8 mouse cellular contexts compared by ENCODE assay signal in genomic region chr1:33739302-33739701, GRCm38 (mm10). TPM values are rescaled to one million over a fixed set of nuclear protein-coding genes. Genes with fewer than 3 reads are reported as not detected.
DNase-seq lines count a peak whose midpoint lies in the region; ATAC-seq and TF ChIP-seq lines count a peak whose summit lies in the region.

No protein-coding gene starts in this region.

- no peaks in the 10 kb centered on the region for H3K9me3 ChIP-seq in kidney, postnatal 0 days (replicated peaks; ENCODE audit: low read length)
- no peaks in the 10 kb centered on the region for H3K9me3 ChIP-seq in liver, embryonic 12.5 days (replicated peaks)
- H3K9me3 ChIP-seq in stomach, embryonic 15.5 days = no peaks in the 10 kb centered on the region

- no peaks in the 10 kb centered on the region for H3K27me3 ChIP-seq in kidney, postnatal 0 days (ENCODE audit: insufficient read depth, low read length)
- no peaks in the 10 kb centered on the region for H3K27me3 ChIP-seq in liver, embryonic 12.5 days (replicated peaks)
- H3K27me3 ChIP-seq in stomach, embryonic 15.5 days (replicated peaks) = no peaks in the 10 kb centered on the region

- H3K27ac ChIP-seq in kidney, postnatal 0 days = no peak overlapping the region
- no peak overlapping the region for H3K27ac ChIP-seq in liver, embryonic 12.5 days
- H3K27ac ChIP-seq in stomach, embryonic 15.5 days = no peak overlapping the region

- no peaks in the 10 kb centered on the region for H3K4me1 ChIP-seq in kidney, postnatal 0 days (replicated peaks; ENCODE audit: insufficient read depth, low read length)
- no peaks in the 10 kb centered on the region for H3K4me1 ChIP-seq in liver, embryonic 12.5 days
- no peaks in the 10 kb centered on the region for H3K4me1 ChIP-seq in stomach, embryonic 15.5 days

- H3K9ac ChIP-seq in kidney, postnatal 0 days (ENCODE audit: low read depth, low read length) = no peak overlapping the region
- no peak overlapping the region for H3K9ac ChIP-seq in liver, embryonic 12.5 days
- H3K9ac ChIP-seq in stomach, embryonic 15.5 days = no peak overlapping the region

- peak; percentile 80 for DNase-seq in 416B (ENCODE audit: low read depth)
- DNase-seq in adrenal gland, adult 2 months = peak; percentile 69
- peak; percentile 89 for DNase-seq in embryo, embryonic 11 days
- DNase-seq in kidney, postnatal 0 days (ENCODE audit: low spot score) = peak; percentile 91
- DNase-seq in natural killer cell, adult 2 months (ENCODE audit: low spot score in 2 of 2) = peak; percentile 50 to 74

- H3K4me3 ChIP-seq in kidney, postnatal 0 days (replicated peaks; ENCODE audit: low read depth, low read length) = no peak overlapping the region
- H3K4me3 ChIP-seq in liver, embryonic 12.5 days = no peak overlapping the region
- no peak overlapping the region for H3K4me3 ChIP-seq in stomach, embryonic 15.5 days (replicated peaks)

- peak; percentile 65 for ATAC-seq in granulocyte monocyte progenitor cell, adult 5-6 weeks (replicated peaks; ENCODE audit: poor library complexity, severe bottlenecking)
- ATAC-seq in kidney, postnatal 0 days (replicated peaks; ENCODE audit: low FRiP score, low read depth) = peak; percentile 68; the same call in 1 of the 2 replicates
- ATAC-seq in liver, embryonic 12.5 days = peak; percentile 62; the same call in 1 of the 2 replicates
- 0 out of 2 replicates have a peak, but pooled peaks have one; percentile 51 for ATAC-seq in stomach, embryonic 15.5 days (ENCODE audit: insufficient read depth, low FRiP score, low read depth)

- WGBS in kidney, postnatal 0 days = 29% methylated on average over 12 of the region's 12 CpGs
- 40% methylated on average over 12 of the region's 12 CpGs for WGBS in liver, embryonic 12.5 days (ENCODE audit: insufficient replicate concordance)
- 29% methylated on average over 12 of the region's 12 CpGs for WGBS in stomach, embryonic 15.5 days

- H3K4me2 ChIP-seq in kidney, postnatal 0 days (ENCODE audit: low read length) = no peak overlapping the region
- no peak overlapping the region for H3K4me2 ChIP-seq in liver, embryonic 12.5 days
- no peak overlapping the region for H3K4me2 ChIP-seq in stomach, embryonic 15.5 days

- TF ChIP-seq CTCF in kidney, postnatal 0 days (IDR thresholded peaks at IDR 0.05; ENCODE audit: low read depth) = peak; percentile 97

- H3K36me3 ChIP-seq in kidney, postnatal 0 days (ENCODE audit: insufficient read depth, low read length) = peaks cover 26% of the 10 kb centered on the region; the same call in 1 of the 2 replicates
- H3K36me3 ChIP-seq in liver, embryonic 12.5 days = peaks cover 66% of the 10 kb centered on the region
- H3K36me3 ChIP-seq in stomach, embryonic 15.5 days = peaks cover 30% of the 10 kb centered on the region

RNA-seq across cellular contexts. Expression of gene Bag2, which starts 18.3 kb away (rescaled TPM):
- total RNA-seq in adrenal gland, adult 2 months (2021) = 10 to 100 TPM; 13.8 to 15.6 TPM
- polyA plus RNA-seq in adrenal gland, adult 2 months (2012; rRNA removed) = 15.1 and 18.4 TPM in 2 replicates
- total RNA-seq in granulocyte monocyte progenitor cell, adult 5-6 weeks (2014; fragmentation: Nextera tagmentation) = 27.4 and 28.0 TPM in 2 replicates
- total RNA-seq in granulocyte monocyte progenitor cell, adult 5-6 weeks (2017) = 25.5 and 26.5 TPM in 2 replicates
- polyA plus RNA-seq in kidney, postnatal 0 days (2015; fragmentation: Nextera tagmentation; extraction: Ambion mirVana) = 76.9 and 81.0 TPM in 2 replicates
- 75.9 and 87.7 TPM in 2 replicates for polyA plus RNA-seq in liver, embryonic 12.5 days (2016; fragmentation: Nextera tagmentation; extraction: Ambion mirVana)
- polyA plus RNA-seq in stomach, embryonic 15.5 days (2015; fragmentation: Nextera tagmentation; extraction: Ambion mirVana) = 64.5 and 71.5 TPM in 2 replicates

RNA-seq across cellular contexts. Expression of gene Rab23, which starts 19.6 kb away (rescaled TPM):
- 10 to 100 TPM in 1 of 2 experiments, 1 to 10 TPM in 1; 9.2 to 12.6 TPM for total RNA-seq in adrenal gland, adult 2 months (2021)
- polyA plus RNA-seq in adrenal gland, adult 2 months (2012; rRNA removed) = 2.9 and 5.7 TPM in 2 replicates
- total RNA-seq in granulocyte monocyte progenitor cell, adult 5-6 weeks (2014; fragmentation: Nextera tagmentation) = 3.6 and 8.4 TPM in 2 replicates
- 2.3 and 2.4 TPM in 2 replicates for total RNA-seq in granulocyte monocyte progenitor cell, adult 5-6 weeks (2017)
- polyA plus RNA-seq in kidney, postnatal 0 days (2015; fragmentation: Nextera tagmentation; extraction: Ambion mirVana) = 17.9 and 18.4 TPM in 2 replicates
- polyA plus RNA-seq in liver, embryonic 12.5 days (2016; fragmentation: Nextera tagmentation; extraction: Ambion mirVana) = 8.4 and 8.9 TPM in 2 replicates
- 24.1 and 26.8 TPM in 2 replicates for polyA plus RNA-seq in stomach, embryonic 15.5 days (2015; fragmentation: Nextera tagmentation; extraction: Ambion mirVana)
